Mouse (Mus musculus): ENCODE results near the gene Pde8b.

DNA sequence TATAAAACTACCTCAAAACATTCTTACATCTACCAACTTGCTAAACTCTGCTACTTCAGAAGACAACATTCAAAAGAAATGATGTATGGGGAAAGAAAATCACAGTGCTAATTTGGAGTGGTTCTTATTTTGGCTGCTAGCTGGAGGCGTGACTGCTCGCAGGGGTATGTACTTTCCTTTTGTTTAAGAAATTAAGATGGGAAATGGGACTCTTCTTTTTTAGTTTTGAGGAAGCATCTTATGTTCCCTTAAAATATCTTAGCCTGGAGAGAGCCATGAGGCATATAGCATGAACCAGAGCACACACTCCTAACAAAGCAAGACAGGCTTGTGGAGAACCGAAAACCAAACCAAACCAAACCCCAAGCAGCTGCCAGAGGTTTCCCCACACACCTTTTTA, 167.5 kb downstream of the Pde8b start:
- TF ChIP-seq CTCF (IDR thresholded peaks at IDR 0.05; ENCODE audit: low read depth) (no peak), EP300 (optimal IDR thresholded peaks at IDR 0.05) (no peak)

All from stomach, postnatal 0 days (tissue).